Mouse (Mus musculus) heart, postnatal 0 days (tissue): ENCODE measurements around the gene Armh3. TPM values are rescaled to one million over a fixed set of nuclear protein-coding genes. Genes with fewer than 3 reads are reported as not detected.

Experiments
- ATAC-seq: fragments of 200-750 bp; cut with Nextera tagmentation; 2 replicates; pipeline ENCODE4 v1.8.0; 2017; ENCODE audit warnings: low read depth, moderate number of reproducible peaks, moderate library complexity; ENCODE audit not compliant: insufficient read depth
- DNase-seq: peaks from one replicate; pipeline ENCODE4 v3.0.0-alpha.2; 2016; ENCODE audit warnings: low spot score
- H3K27ac ChIP-seq: fragments of 300-500 bp; sonication (generic); 2 replicates; pipeline ENCODE4 v1.5.1; 2014; ENCODE audit warnings: low read depth, mild to moderate bottlenecking
- H3K27me3 ChIP-seq: fragments of 300-500 bp; sonication (generic); 2 replicates; pipeline ENCODE4 v1.6.1; 2014; ENCODE audit warnings: low read length, mixed read lengths; ENCODE audit not compliant: control insufficient read depth, insufficient read depth
- H3K36me3 ChIP-seq: fragments of 300-500 bp; sonication (generic); replicated peaks from 2 replicates; pipeline ENCODE4 v1.6.1; 2014; ENCODE audit warnings: low read length, mixed read lengths; ENCODE audit not compliant: control insufficient read depth, insufficient read depth
- H3K4me1 ChIP-seq: fragments of 300-500 bp; sonication (generic); 2 replicates; pipeline ENCODE4 v1.6.1; 2014; ENCODE audit warnings: antibody characterized with exemption; ENCODE audit not compliant: control insufficient read depth, insufficient read depth
- H3K4me2 ChIP-seq: fragments of 300-500 bp; sonication (generic); 2 replicates; pipeline ENCODE4 v1.6.1; 2014; ENCODE audit warnings: low read depth, mild to moderate bottlenecking, low read length, moderate library complexity
- H3K4me3 ChIP-seq: fragments of 300-500 bp; sonication (generic); 2 replicates; pipeline ENCODE4 v1.5.1; 2014; ENCODE audit warnings: low read depth, low read length
- H3K9ac ChIP-seq: fragments of 300-500 bp; sonication (generic); replicated peaks from 2 replicates; pipeline ENCODE4 v1.6.1; 2014; ENCODE audit warnings: low read depth, low read length, mixed read lengths
- H3K9me3 ChIP-seq: fragments of 300-500 bp; sonication (generic); replicated peaks from 2 replicates; pipeline ENCODE4 v1.6.1; 2016; ENCODE audit warnings: low read length; ENCODE audit not compliant: control insufficient read depth
- CTCF ChIP-seq: IDR thresholded peaks from 2 replicates; pipeline ENCODE4 v1.5.1; 2016; ENCODE audit warnings: antibody characterized with exemption, control low read depth, low read depth
- EP300 ChIP-seq: IDR thresholded peaks from 2 replicates; pipeline ENCODE4 v1.6.1; 2016; ENCODE audit warnings: antibody characterized with exemption, low read depth
- WGBS: fragments of 180-500 bp; shearing (Covaris S2); extraction: QIAGEN DNeasy Blood & Tissue Kit; methylation state at CpG from one replicate; pipeline ENCODE4 v1.1.7; 2014; 5-methylcytosine and 5-hydroxymethylcytosine counted together
- polyA plus RNA-seq: library from polyadenylated mRNA; unstranded; fragments of >200 nt; fragmentation: Nextera tagmentation; extraction: Ambion mirVana; gene quantifications from 2 replicates; pipeline ENCODE4 v1.2.1, GENCODE M21; 2015
- total RNA-seq: library from RNA; depleted of rRNA; stranded (reverse); fragments of >200 nt; gene quantifications from 2 replicates; pipeline ENCODE4 v1.2.3, GENCODE M21; 2014; ENCODE audit warnings: low replicate concordance

The Armh3 gene
- total and polyA plus RNA-seq, 2 experiments from 2014 or later = 11.1 to 11.4 TPM

GRCm38 (mm10) chr19:45991171-45991570, 7.1 kb downstream of the Armh3 start:
- 78% methylated on average over 3 of the region's 3 CpGs for WGBS
- Histone ChIP-seq H3K4me1 (no peaks in the 10 kb centered on the region), H3K4me3 (no peak overlapping the region), H3K27ac (no peak overlapping the region), H3K4me2 (no peak overlapping the region), H3K27me3 (no peaks in the 10 kb centered on the region), H3K9ac (no peak overlapping the region), H3K36me3 (0 out of 2 replicates have a peak, but pooled peaks cover 7% of the 10 kb centered on the region), H3K9me3 (no peaks in the 10 kb centered on the region)
- ATAC-seq = no peak
- no peak for DNase-seq
- TF ChIP-seq EP300 = no peak

- ATAC-seq (no peak), DNase-seq (no peak)
- Histone ChIP-seq H3K27me3 (no peaks in the 10 kb centered on the region), H3K36me3 (0 out of 2 replicates have a peak, but pooled peaks cover 7% of the 10 kb centered on the region), H3K4me2 (no peak overlapping the region), H3K9ac (no peak overlapping the region), H3K9me3 (no peaks in the 10 kb centered on the region), H3K4me3 (no peak overlapping the region), H3K4me1 (no peaks in the 10 kb centered on the region), H3K27ac (no peak overlapping the region)
- TF ChIP-seq EP300 = no peak
- TF ChIP-seq CTCF = no peak
- WGBS = 88% methylated on average over 3 of the region's 3 CpGs
Measured at GRCm38 (mm10) chr19:45988238-45988637, 10.1 kb downstream of the Armh3 start.

GRCm38 (mm10) chr19:45984379-45984778, 13.9 kb downstream of the Armh3 start:
- TF ChIP-seq CTCF = no peak
- TF ChIP-seq EP300 = no peak

GRCm38 (mm10) chr19:45960770-45961169, 37.5 kb downstream of the Armh3 start:
- H3K4me1 ChIP-seq = no peaks in the 10 kb centered on the region
- no peak overlapping the region for H3K9ac ChIP-seq
- ATAC-seq = no peak
- peaks cover 61% of the 10 kb centered on the region for H3K36me3 ChIP-seq
- TF ChIP-seq EP300 = no peak
- no peak for TF ChIP-seq CTCF
- H3K4me3 ChIP-seq = no peak overlapping the region
- no peaks in the 10 kb centered on the region for H3K27me3 ChIP-seq
- DNase-seq = no peak
- no peak overlapping the region for H3K4me2 ChIP-seq
- WGBS = 48% methylated on average over 5 of the region's 5 CpGs
- H3K9me3 ChIP-seq = no peaks in the 10 kb centered on the region
- no peak overlapping the region for H3K27ac ChIP-seq

More at GRCm38 (mm10) chr19:45984379-45984778, 13.9 kb downstream of the Armh3 start:
- Histone ChIP-seq H3K27me3 (no peaks in the 10 kb centered on the region), H3K9me3 (no peaks in the 10 kb centered on the region), H3K4me3 (no peak overlapping the region), H3K4me1 (no peaks in the 10 kb centered on the region), H3K9ac (no peak overlapping the region), H3K27ac (no peak overlapping the region), H3K4me2 (no peak overlapping the region), H3K36me3 (peaks cover 15% of the 10 kb centered on the region; the same call in 1 of the 2 replicates)
- ATAC-seq (no peak), DNase-seq (no peak)

- no peak overlapping the region for H3K9ac ChIP-seq
- no peak for DNase-seq
- no peaks in the 10 kb centered on the region for H3K27me3 ChIP-seq
- no peak overlapping the region for H3K4me2 ChIP-seq
- WGBS = 84% methylated on average over 7 of the region's 7 CpGs
- TF ChIP-seq EP300 = no peak
- no peak for TF ChIP-seq CTCF
- no peaks in the 10 kb centered on the region for H3K4me1 ChIP-seq
- H3K9me3 ChIP-seq = no peaks in the 10 kb centered on the region
- H3K4me3 ChIP-seq = no peak overlapping the region
- H3K36me3 ChIP-seq = peaks cover 51% of the 10 kb centered on the region
- ATAC-seq = no peak
- H3K27ac ChIP-seq = no peak overlapping the region
Measured at GRCm38 (mm10) chr19:45956736-45957135, 41.6 kb downstream of the Armh3 start.

GRCm38 (mm10) chr19:45953286-45953685, 45.0 kb downstream of the Armh3 start:
- peaks cover 48% of the 10 kb centered on the region for H3K36me3 ChIP-seq
- no peak overlapping the region for H3K4me2 ChIP-seq
- no peaks in the 10 kb centered on the region for H3K27me3 ChIP-seq
- no peaks in the 10 kb centered on the region for H3K9me3 ChIP-seq
- H3K4me1 ChIP-seq = no peaks in the 10 kb centered on the region
- no peak; the same call in 1 of the 2 replicates for ATAC-seq
- no peak overlapping the region for H3K9ac ChIP-seq
- H3K4me3 ChIP-seq = no peak overlapping the region
- H3K27ac ChIP-seq = no peak overlapping the region
- DNase-seq = peak; percentile 48
- 5% methylated on average over 3 of the region's 3 CpGs for WGBS
- TF ChIP-seq EP300 (no peak), CTCF (peak; percentile 81)
